Mouse (Mus musculus): ENCODE measurements around the gene Tm6sf1. TPM values are rescaled to one million over a fixed set of nuclear protein-coding genes. Genes with fewer than 3 reads are reported as not detected.

Tm6sf1 gene
- polyA plus RNA-seq, 1 experiment from 2014 or later: 16.8 TPM

DNA sequence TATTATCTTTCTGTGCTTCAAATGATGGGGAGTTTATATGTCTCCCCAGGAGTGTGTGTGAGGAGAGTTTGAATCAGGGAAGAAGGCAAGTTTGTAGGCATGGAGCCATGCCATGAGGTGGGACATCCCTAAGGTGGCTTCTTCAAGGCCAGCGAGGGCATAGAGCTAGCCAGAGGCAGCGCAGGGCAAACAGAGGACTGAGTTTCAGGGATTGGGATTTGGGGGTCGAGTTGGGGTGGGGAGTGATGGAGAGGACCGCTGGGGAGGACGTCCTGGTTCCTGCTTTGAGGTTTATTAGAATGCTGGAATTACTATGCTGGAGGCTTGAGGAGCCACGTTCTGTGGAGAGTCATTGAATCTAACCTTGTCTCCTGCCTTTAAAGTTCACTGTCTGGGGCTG lies 7.1 kb downstream of the Tm6sf1 start:
- ATAC-seq (ENCODE audit: insufficient read depth, low FRiP score, low TSS enrichment) (no peak), DNase-seq (ENCODE audit: low spot score) (no peak)
- H3K9ac ChIP-seq (ENCODE audit: low read length): no peak overlapping the region
- no peak overlapping the region for H3K4me2 ChIP-seq (ENCODE audit: low read depth)
- no peaks in the 10 kb centered on the region for H3K9me3 ChIP-seq (ENCODE audit: control insufficient read depth, low read length)
- no peak overlapping the region for H3K4me3 ChIP-seq (ENCODE audit: low read depth, low read length)
- H3K27me3 ChIP-seq (ENCODE audit: control insufficient read depth, insufficient read depth, low read length): no peaks in the 10 kb centered on the region
- no peaks in the 10 kb centered on the region for H3K4me1 ChIP-seq (ENCODE audit: control insufficient read depth, insufficient read depth, low read length)
- no peaks in the 10 kb centered on the region; the same call in 1 of the 2 replicates for H3K36me3 ChIP-seq (ENCODE audit: control insufficient read depth, insufficient read depth, low read length)
- WGBS: 92% methylated on average over 6 of the region's 6 CpGs
- H3K27ac ChIP-seq (ENCODE audit: low read depth, low read length): no peak overlapping the region

DNA sequence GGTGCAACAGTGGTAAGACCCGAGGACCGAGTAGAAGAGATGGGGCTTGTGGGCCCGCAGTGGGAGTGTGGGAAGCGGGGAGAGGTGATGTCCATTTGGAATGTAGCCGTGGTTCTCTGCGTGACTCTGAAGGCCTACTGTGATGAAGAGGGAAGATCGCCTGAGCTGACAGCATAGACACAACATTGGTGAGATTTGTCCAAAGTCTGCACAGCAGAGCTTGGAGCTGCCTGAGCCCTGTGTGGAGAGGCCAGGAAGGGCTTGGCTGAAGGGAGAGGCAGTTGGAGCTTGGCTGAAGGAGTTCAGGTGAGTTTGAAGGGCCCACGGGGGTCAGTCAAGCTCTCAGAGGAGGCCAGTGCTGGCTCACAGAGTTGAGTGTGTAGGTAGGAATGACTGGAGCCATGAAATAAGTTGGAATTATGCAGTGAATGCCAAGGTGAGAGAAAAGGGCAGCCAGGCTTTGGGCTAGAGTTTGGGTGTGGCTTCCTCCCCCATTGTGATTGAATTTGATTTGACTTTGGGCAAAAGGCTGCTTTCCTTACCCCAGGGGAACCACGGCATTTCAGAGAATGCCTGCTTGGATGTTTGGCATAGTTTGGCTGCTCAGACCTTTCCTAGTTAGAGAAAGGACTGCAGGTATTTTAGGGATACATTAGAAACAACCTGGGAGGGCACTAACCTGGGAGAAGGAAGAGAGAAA lies 8.6 kb downstream of the Tm6sf1 start:
- DNase-seq (ENCODE audit: low spot score) (no peak), ATAC-seq (ENCODE audit: insufficient read depth, low FRiP score, low TSS enrichment) (no peak)

DNA sequence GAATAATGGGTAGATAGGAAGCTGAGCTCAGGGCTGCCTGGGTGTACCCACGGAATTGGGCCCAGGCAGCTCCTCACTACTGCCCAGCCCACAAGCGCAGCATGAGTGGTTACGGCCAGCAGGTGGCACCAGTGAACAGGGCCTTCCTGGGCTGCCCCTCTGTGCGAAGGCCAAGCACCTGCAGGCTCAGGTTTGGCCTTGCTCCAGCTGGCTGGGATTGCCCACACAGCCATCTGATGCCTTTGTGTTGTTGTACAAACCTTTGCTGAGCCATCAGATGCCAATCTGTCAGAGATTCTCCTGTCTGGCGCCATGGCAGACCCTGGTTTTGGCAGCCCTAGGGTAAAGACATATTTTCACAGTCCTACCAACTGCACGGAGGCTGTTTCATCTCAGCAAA lies 9.4 kb downstream of the Tm6sf1 start:
- no peak overlapping the region for H3K9ac ChIP-seq (ENCODE audit: low read length)
- H3K27me3 ChIP-seq (ENCODE audit: control insufficient read depth, insufficient read depth, low read length): no peaks in the 10 kb centered on the region
- no peak overlapping the region for H3K27ac ChIP-seq (ENCODE audit: low read depth, low read length)
- no peak overlapping the region for H3K4me3 ChIP-seq (ENCODE audit: low read depth, low read length)
- no peak overlapping the region for H3K4me2 ChIP-seq (ENCODE audit: low read depth)
- H3K36me3 ChIP-seq (ENCODE audit: control insufficient read depth, insufficient read depth, low read length): no peaks in the 10 kb centered on the region; the same call in 1 of the 2 replicates
- ATAC-seq (ENCODE audit: insufficient read depth, low FRiP score, low TSS enrichment): no peak
- WGBS: 26% methylated on average over 6 of the region's 6 CpGs
- H3K9me3 ChIP-seq (ENCODE audit: control insufficient read depth, low read length): no peaks in the 10 kb centered on the region
- peak; percentile 80 for DNase-seq (ENCODE audit: low spot score)
- H3K4me1 ChIP-seq (ENCODE audit: control insufficient read depth, insufficient read depth, low read length): no peaks in the 10 kb centered on the region

More for the DNA sequence above, 8.6 kb downstream of the Tm6sf1 start:
- Histone ChIP-seq H3K27me3 (ENCODE audit: control insufficient read depth, insufficient read depth, low read length) (no peaks in the 10 kb centered on the region), H3K9me3 (ENCODE audit: control insufficient read depth, low read length) (no peaks in the 10 kb centered on the region), H3K27ac (ENCODE audit: low read depth, low read length) (no peak overlapping the region), H3K4me2 (ENCODE audit: low read depth) (no peak overlapping the region), H3K9ac (ENCODE audit: low read length) (no peak overlapping the region), H3K36me3 (ENCODE audit: control insufficient read depth, insufficient read depth, low read length) (no peaks in the 10 kb centered on the region; the same call in 1 of the 2 replicates), H3K4me1 (ENCODE audit: control insufficient read depth, insufficient read depth, low read length) (no peaks in the 10 kb centered on the region), H3K4me3 (ENCODE audit: low read depth, low read length) (no peak overlapping the region)
- 87% methylated on average over 9 of the region's 9 CpGs for WGBS

DNA sequence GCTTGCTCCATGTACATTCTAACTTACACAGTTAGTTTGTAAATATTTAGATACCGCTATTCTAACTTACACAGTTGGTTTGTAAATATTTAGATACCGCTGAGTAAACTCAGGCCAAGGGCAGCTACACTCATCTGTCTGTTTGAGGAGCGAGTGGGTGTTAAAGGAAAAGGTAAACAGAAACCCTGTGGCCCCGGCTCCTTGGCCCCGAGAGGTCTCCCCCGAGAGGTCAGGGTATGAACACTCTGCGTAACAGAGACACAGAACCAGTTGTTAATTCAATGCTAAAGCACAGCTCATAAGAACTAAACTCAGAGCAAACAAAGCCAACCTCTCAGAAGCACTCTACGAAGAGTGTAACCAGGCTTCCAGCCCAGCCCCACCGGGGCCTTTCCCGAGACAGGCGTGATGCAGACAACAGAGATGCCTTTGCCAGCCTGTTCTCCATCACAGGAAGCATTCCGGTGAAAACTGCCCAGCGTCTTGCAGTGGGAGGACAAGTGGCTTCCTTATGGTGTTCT lies 13.8 kb downstream of the Tm6sf1 start:
- ATAC-seq (ENCODE audit: insufficient read depth, low FRiP score, low TSS enrichment) (no peak), DNase-seq (ENCODE audit: low spot score) (no peak)
- H3K36me3 ChIP-seq (ENCODE audit: control insufficient read depth, insufficient read depth, low read length): no peaks in the 10 kb centered on the region; the same call in 1 of the 2 replicates
- no peak overlapping the region for H3K4me2 ChIP-seq (ENCODE audit: low read depth)
- no peaks in the 10 kb centered on the region for H3K4me1 ChIP-seq (ENCODE audit: control insufficient read depth, insufficient read depth, low read length)
- H3K9me3 ChIP-seq (ENCODE audit: control insufficient read depth, low read length): no peaks in the 10 kb centered on the region
- no peak overlapping the region for H3K9ac ChIP-seq (ENCODE audit: low read length)
- no peak overlapping the region for H3K4me3 ChIP-seq (ENCODE audit: low read depth, low read length)
- no peaks in the 10 kb centered on the region for H3K27me3 ChIP-seq (ENCODE audit: control insufficient read depth, insufficient read depth, low read length)
- 78% methylated on average over 13 of the region's 13 CpGs for WGBS
- H3K27ac ChIP-seq (ENCODE audit: low read depth, low read length): no peak overlapping the region

DNA sequence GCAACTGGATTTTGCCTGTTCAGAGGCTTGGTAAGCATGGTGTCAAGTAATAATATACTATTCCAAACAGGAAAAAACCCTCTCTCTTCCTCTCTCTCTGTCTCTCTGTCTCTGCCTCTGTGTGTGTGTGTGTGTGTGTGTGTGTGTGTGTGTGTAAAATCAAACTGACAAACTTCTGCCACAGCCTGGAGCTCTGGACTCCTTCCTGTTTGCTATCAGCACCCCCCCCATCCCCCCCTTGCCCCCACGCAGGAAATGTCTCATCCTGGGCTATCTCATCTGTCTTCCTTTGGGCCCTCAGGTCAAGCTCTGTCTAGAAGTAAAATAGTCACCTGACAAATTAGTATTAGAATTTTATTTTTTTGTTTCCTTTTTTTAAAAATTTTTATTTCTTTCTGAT lies 15.0 kb downstream of the Tm6sf1 start:
- H3K36me3 ChIP-seq (ENCODE audit: control insufficient read depth, insufficient read depth, low read length): no peaks in the 10 kb centered on the region; the same call in 1 of the 2 replicates
- H3K4me1 ChIP-seq (ENCODE audit: control insufficient read depth, insufficient read depth, low read length): no peaks in the 10 kb centered on the region
- H3K4me3 ChIP-seq (ENCODE audit: low read depth, low read length): no peak overlapping the region
- H3K27me3 ChIP-seq (ENCODE audit: control insufficient read depth, insufficient read depth, low read length): no peaks in the 10 kb centered on the region
- DNase-seq (ENCODE audit: low spot score) (no peak), ATAC-seq (ENCODE audit: insufficient read depth, low FRiP score, low TSS enrichment) (no peak)
- H3K4me2 ChIP-seq (ENCODE audit: low read depth): no peak overlapping the region
- WGBS: 73% methylated on average over 1 of the region's 1 CpGs
- no peak overlapping the region for H3K27ac ChIP-seq (ENCODE audit: low read depth, low read length)
- H3K9me3 ChIP-seq (ENCODE audit: control insufficient read depth, low read length): no peaks in the 10 kb centered on the region
- H3K9ac ChIP-seq (ENCODE audit: low read length): no peak overlapping the region

DNA sequence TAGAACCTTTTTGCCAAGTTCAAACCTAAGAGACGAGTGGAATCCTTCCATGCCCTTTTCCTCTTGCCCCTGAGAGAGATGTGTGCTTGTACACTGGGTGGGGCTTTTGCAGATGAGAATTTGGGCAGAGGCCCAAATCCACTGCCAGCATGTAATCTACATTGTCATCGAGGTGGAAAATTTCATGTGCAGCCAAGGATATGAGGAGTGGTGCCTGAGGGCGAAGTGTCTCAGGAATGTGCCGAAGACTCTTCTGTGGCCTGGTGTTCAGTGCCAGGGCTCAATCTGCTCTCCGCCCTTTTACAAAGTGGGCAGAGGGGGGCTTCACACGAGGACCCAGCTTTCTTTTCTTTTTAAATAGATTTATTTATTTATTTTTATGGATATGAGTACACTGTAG lies 15.8 kb downstream of the Tm6sf1 start:
- Histone ChIP-seq H3K4me1 (ENCODE audit: control insufficient read depth, insufficient read depth, low read length) (no peaks in the 10 kb centered on the region), H3K27ac (ENCODE audit: low read depth, low read length) (no peak overlapping the region), H3K4me3 (ENCODE audit: low read depth, low read length) (no peak overlapping the region), H3K9me3 (ENCODE audit: control insufficient read depth, low read length) (no peaks in the 10 kb centered on the region), H3K36me3 (ENCODE audit: control insufficient read depth, insufficient read depth, low read length) (no peaks in the 10 kb centered on the region), H3K27me3 (ENCODE audit: control insufficient read depth, insufficient read depth, low read length) (no peaks in the 10 kb centered on the region), H3K4me2 (ENCODE audit: low read depth) (no peak overlapping the region), H3K9ac (ENCODE audit: low read length) (no peak overlapping the region)
- DNase-seq (ENCODE audit: low spot score): no peak
- ATAC-seq (ENCODE audit: insufficient read depth, low FRiP score, low TSS enrichment): no peak
- 88% methylated on average over 6 of the region's 6 CpGs for WGBS

DNA sequence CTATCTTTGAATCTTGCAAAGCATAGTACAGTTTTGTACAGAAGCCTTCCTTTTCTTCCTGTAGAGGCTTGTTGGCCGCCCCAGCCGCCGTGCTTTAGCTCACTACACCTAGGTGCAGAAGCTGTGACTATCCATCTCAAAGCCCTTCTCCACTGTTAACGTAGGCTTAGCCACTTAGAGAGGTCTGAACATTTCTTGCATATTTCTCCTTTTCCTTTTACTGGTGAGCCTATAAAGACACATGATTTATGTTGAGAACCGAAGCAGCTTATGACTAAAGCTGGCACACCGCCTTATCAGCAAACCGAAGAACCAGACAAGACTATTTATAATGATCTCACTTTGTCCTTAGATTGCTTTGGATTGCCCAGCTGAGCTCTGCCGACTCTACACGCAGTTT lies 16.6 kb downstream of the Tm6sf1 start:
- no peak overlapping the region for H3K27ac ChIP-seq (ENCODE audit: low read depth, low read length)
- H3K36me3 ChIP-seq (ENCODE audit: control insufficient read depth, insufficient read depth, low read length): no peaks in the 10 kb centered on the region
- no peaks in the 10 kb centered on the region for H3K4me1 ChIP-seq (ENCODE audit: control insufficient read depth, insufficient read depth, low read length)
- WGBS: 85% methylated on average over 9 of the region's 9 CpGs
- DNase-seq (ENCODE audit: low spot score) (no peak), ATAC-seq (ENCODE audit: insufficient read depth, low FRiP score, low TSS enrichment) (no peak)
- H3K9ac ChIP-seq (ENCODE audit: low read length): no peak overlapping the region
- no peak overlapping the region for H3K4me3 ChIP-seq (ENCODE audit: low read depth, low read length)
- H3K4me2 ChIP-seq (ENCODE audit: low read depth): no peak overlapping the region
- no peaks in the 10 kb centered on the region for H3K27me3 ChIP-seq (ENCODE audit: control insufficient read depth, insufficient read depth, low read length)
- H3K9me3 ChIP-seq (ENCODE audit: control insufficient read depth, low read length): no peaks in the 10 kb centered on the region

DNA sequence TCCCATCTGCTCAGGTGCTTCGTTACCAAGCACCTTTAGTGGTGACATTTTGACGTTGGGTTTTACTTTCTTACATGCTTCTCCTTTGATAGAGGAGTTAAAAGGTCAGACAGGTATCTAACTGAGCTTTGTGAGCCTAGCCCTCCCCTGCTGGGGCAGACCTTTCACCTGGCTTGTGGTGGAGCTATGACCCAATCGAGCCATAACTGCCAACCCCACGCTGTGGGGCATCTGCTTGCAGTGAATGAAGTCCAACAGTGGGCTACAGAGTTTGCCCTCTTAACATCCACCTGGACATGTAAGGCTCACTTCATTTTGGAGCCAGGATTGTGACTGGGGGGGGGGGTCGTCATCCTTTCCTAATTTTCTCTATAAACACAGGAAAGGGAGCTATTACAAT lies 21.5 kb downstream of the Tm6sf1 start:
- Histone ChIP-seq H3K4me2 (ENCODE audit: low read depth) (no peak overlapping the region), H3K27me3 (ENCODE audit: control insufficient read depth, insufficient read depth, low read length) (no peaks in the 10 kb centered on the region), H3K4me3 (ENCODE audit: low read depth, low read length) (no peak overlapping the region), H3K4me1 (ENCODE audit: control insufficient read depth, insufficient read depth, low read length) (no peaks in the 10 kb centered on the region), H3K9me3 (ENCODE audit: control insufficient read depth, low read length) (no peaks in the 10 kb centered on the region), H3K36me3 (ENCODE audit: control insufficient read depth, insufficient read depth, low read length) (no peaks in the 10 kb centered on the region), H3K9ac (ENCODE audit: low read length) (no peak overlapping the region), H3K27ac (ENCODE audit: low read depth, low read length) (no peak overlapping the region)
- ATAC-seq (ENCODE audit: insufficient read depth, low FRiP score, low TSS enrichment) (no peak), DNase-seq (ENCODE audit: low spot score) (no peak)
- 97% methylated on average over 5 of the region's 5 CpGs for whole genome bisulfite sequencing

DNA sequence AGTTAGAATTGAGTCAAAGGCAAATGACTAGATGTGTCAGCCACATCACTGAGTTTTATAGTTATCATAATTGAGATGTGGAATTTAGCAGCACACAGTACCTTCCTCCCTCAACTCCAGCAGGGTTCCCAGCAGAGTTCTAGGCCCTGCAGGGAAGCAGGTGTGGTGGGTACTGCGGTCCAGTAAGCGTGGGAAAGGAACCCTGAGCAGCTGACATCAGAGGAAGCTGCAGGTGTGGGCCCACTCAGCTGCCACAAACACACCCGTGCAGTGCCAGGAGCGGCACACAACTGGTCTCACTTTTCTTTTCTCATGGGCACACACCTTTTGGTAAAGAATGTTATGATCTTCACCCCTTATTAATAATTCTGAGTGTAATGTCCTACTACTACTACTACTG lies 22.0 kb downstream of the Tm6sf1 start:
- Histone ChIP-seq H3K4me3 (ENCODE audit: low read depth, low read length) (no peak overlapping the region), H3K36me3 (ENCODE audit: control insufficient read depth, insufficient read depth, low read length) (no peaks in the 10 kb centered on the region), H3K9me3 (ENCODE audit: control insufficient read depth, low read length) (no peaks in the 10 kb centered on the region), H3K4me1 (ENCODE audit: control insufficient read depth, insufficient read depth, low read length) (no peaks in the 10 kb centered on the region), H3K27ac (ENCODE audit: low read depth, low read length) (no peak overlapping the region), H3K9ac (ENCODE audit: low read length) (no peak overlapping the region), H3K27me3 (ENCODE audit: control insufficient read depth, insufficient read depth, low read length) (no peaks in the 10 kb centered on the region), H3K4me2 (ENCODE audit: low read depth) (no peak overlapping the region)
- DNase-seq (ENCODE audit: low spot score): no peak
- ATAC-seq (ENCODE audit: insufficient read depth, low FRiP score, low TSS enrichment): no peak
- 90% methylated on average over 4 of the region's 4 CpGs for WGBS

Data from neural tube, embryonic 11.5 days (tissue).